Mouse (Mus musculus) bone marrow macrophage, adult 2 months (primary cell): ENCODE measurements at regions not wholly inside any gene's neighbourhood (a gene's known extent, or its start where the extent isn't known, plus 50 kb on each side); places are given as distances from the start of the nearest gene placed in this dataset.

Source experiments
- CTCF ChIP-seq: IDR thresholded peaks from 2 replicates; pipeline ENCODE4 v1.5.1; 2012; ENCODE audit warnings: low read depth, mild to moderate bottlenecking, low read length, moderate library complexity
- POLR2A ChIP-seq: IDR thresholded peaks from 2 replicates; pipeline ENCODE4 v1.6.1; 2012; ENCODE audit warnings: mild to moderate bottlenecking, low read depth, low read length, borderline replicate concordance

DNA sequence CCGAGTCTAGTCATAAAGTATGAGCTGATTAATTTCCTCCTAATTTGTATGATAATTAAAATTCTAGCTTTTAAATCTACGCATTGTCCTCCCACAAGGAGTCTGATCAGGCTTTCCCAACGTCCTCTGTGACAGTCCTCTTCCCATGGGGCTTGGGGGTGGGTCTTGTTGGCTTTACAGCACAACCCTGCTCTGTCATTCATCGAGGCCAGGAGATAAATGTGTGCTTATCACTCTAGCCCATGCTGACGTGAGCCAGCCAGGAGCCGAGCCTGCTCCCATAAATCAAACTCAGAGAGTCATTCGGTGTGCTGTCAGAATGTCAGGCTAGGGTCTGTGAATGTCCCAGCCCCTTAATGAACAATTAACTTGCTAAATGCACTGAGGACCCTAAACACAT is 425.6 kb upstream of the Hs6st1 start:
- TF ChIP-seq POLR2A = no peak
- TF ChIP-seq CTCF = no peak
